Mouse (Mus musculus) liver, embryonic 15.5 days (tissue): ENCODE results near the gene Nos3. TPM values are rescaled to one million over a fixed set of nuclear protein-coding genes. Genes with fewer than 3 reads are reported as not detected.
A peak's percentile ranks its signal among the peaks of the same experiment; 100 is the strongest.

Experiments
- ATAC-seq: fragments of 200-750 bp; cut with Nextera tagmentation; 2 replicates; pipeline ENCODE4 v1.8.0; 2017; ENCODE audit warnings: moderate number of reproducible peaks, mild to moderate bottlenecking, moderate library complexity; ENCODE audit not compliant: insufficient read depth
- H3K27ac ChIP-seq: fragments of 300-500 bp; sonication (generic); replicated peaks from 2 replicates; pipeline ENCODE4 v1.5.1; 2015; ENCODE audit warnings: mild to moderate bottlenecking, inconsistent platforms
- H3K27me3 ChIP-seq: fragments of 300-500 bp; sonication (generic); 2 replicates; pipeline ENCODE4 v1.6.1; 2015; ENCODE audit warnings: mild to moderate bottlenecking, inconsistent platforms
- H3K36me3 ChIP-seq: fragments of 300-500 bp; sonication (generic); replicated peaks from 2 replicates; pipeline ENCODE4 v1.6.1; 2015; ENCODE audit warnings: moderate library complexity, mild to moderate bottlenecking, inconsistent platforms
- H3K4me1 ChIP-seq: fragments of 300-500 bp; sonication (generic); replicated peaks from 2 replicates; pipeline ENCODE4 v1.6.1; 2015; ENCODE audit warnings: inconsistent platforms
- H3K4me2 ChIP-seq: fragments of 300-500 bp; sonication (generic); 2 replicates; pipeline ENCODE4 v1.6.1; 2015; ENCODE audit warnings: moderate library complexity, mild to moderate bottlenecking, inconsistent platforms
- H3K4me3 ChIP-seq: fragments of 300-500 bp; sonication (generic); replicated peaks from 2 replicates; pipeline ENCODE4 v1.5.1; 2015; ENCODE audit warnings: mild to moderate bottlenecking, inconsistent platforms
- H3K9ac ChIP-seq: fragments of 300-500 bp; sonication (generic); 2 replicates; pipeline ENCODE4 v1.6.1; 2015; ENCODE audit warnings: moderate library complexity, mild to moderate bottlenecking, inconsistent platforms
- H3K9me3 ChIP-seq: fragments of 300-500 bp; sonication (generic); replicated peaks from 2 replicates; pipeline ENCODE4 v1.6.1; 2016; ENCODE audit warnings: inconsistent platforms
- WGBS: fragments of 180-500 bp; shearing (Covaris S2); methylation state at CpG from one replicate; pipeline ENCODE4 v1.1.7; 2015; ENCODE audit warnings: mixed read lengths; ENCODE audit not compliant: insufficient replicate concordance; 5-methylcytosine and 5-hydroxymethylcytosine counted together
- polyA plus RNA-seq: library from polyadenylated mRNA; unstranded; fragments of >200 nt; fragmentation: Nextera tagmentation; extraction: Ambion mirVana; gene quantifications from 2 replicates; pipeline ENCODE4 v1.2.1, GENCODE M21; 2015

Gene Nos3
- polyA plus RNA-seq, 1 experiment from 2014 or later, result 2.1 TPM

GRCm38 (mm10) chr5:24378700-24379099 is 14.1 kb downstream of the Nos3 start:
- H3K9ac ChIP-seq, result no peak overlapping the region
- H3K4me1 ChIP-seq, result peaks cover 12% of the 10 kb centered on the region
- no peak overlapping the region for H3K4me2 ChIP-seq
- H3K36me3 ChIP-seq, result no peaks in the 10 kb centered on the region
- H3K4me3 ChIP-seq, result no peak overlapping the region
- H3K27ac ChIP-seq, result no peak overlapping the region
- no peaks in the 10 kb centered on the region for H3K9me3 ChIP-seq
- H3K27me3 ChIP-seq, result peaks cover 11% of the 10 kb centered on the region; the same call in 1 of the 2 replicates
- 57% methylated on average over 2 of the region's 2 CpGs for WGBS
- ATAC-seq, result no peak

- Histone ChIP-seq H3K4me3 (no peak overlapping the region), H3K36me3 (no peaks in the 10 kb centered on the region), H3K27ac (no peak overlapping the region), H3K4me2 (no peak overlapping the region), H3K9me3 (no peaks in the 10 kb centered on the region), H3K4me1 (peaks cover 20% of the 10 kb centered on the region), H3K9ac (no peak overlapping the region), H3K27me3 (peaks cover 13% of the 10 kb centered on the region; the same call in 1 of the 2 replicates)
- WGBS, result 75% methylated on average over 4 of the region's 4 CpGs
- ATAC-seq, result no peak
Measured at GRCm38 (mm10) chr5:24379501-24379900, 14.9 kb downstream of the Nos3 start.

- 54% methylated on average over 4 of the region's 4 CpGs for WGBS
- Histone ChIP-seq H3K4me1 (peaks cover 24% of the 10 kb centered on the region), H3K27me3 (peaks cover 23% of the 10 kb centered on the region), H3K4me3 (no peak overlapping the region), H3K4me2 (no peak overlapping the region), H3K36me3 (no peaks in the 10 kb centered on the region), H3K9ac (no peak overlapping the region), H3K9me3 (no peaks in the 10 kb centered on the region), H3K27ac (no peak overlapping the region)
- ATAC-seq, result no peak
Measured at GRCm38 (mm10) chr5:24380499-24380898, 15.9 kb downstream of the Nos3 start.

- Histone ChIP-seq H3K4me2 (no peak overlapping the region), H3K9ac (no peak overlapping the region), H3K4me3 (no peak overlapping the region), H3K9me3 (no peaks in the 10 kb centered on the region), H3K4me1 (peaks cover 24% of the 10 kb centered on the region), H3K27ac (no peak overlapping the region), H3K36me3 (no peaks in the 10 kb centered on the region), H3K27me3 (peaks cover 33% of the 10 kb centered on the region)
- ATAC-seq, result no peak
- 54% methylated on average over 6 of the region's 6 CpGs for WGBS
Measured at GRCm38 (mm10) chr5:24381486-24381885, 16.9 kb downstream of the Nos3 start.

GRCm38 (mm10) chr5:24381988-24382387 is 17.4 kb downstream of the Nos3 start:
- WGBS, result 48% methylated on average over 2 of the region's 2 CpGs
- ATAC-seq, result no peak
- Histone ChIP-seq H3K9ac (no peak overlapping the region), H3K4me2 (no peak overlapping the region), H3K27ac (no peak overlapping the region), H3K36me3 (no peaks in the 10 kb centered on the region), H3K4me3 (no peak overlapping the region), H3K4me1 (peaks cover 24% of the 10 kb centered on the region), H3K9me3 (no peaks in the 10 kb centered on the region), H3K27me3 (peaks cover 38% of the 10 kb centered on the region)

- no peaks in the 10 kb centered on the region for H3K9me3 ChIP-seq
- peak; percentile 89 for ATAC-seq
- no peaks in the 10 kb centered on the region for H3K36me3 ChIP-seq
- H3K4me2 ChIP-seq, result peak overlapping the region; percentile 89
- peaks cover 42% of the 10 kb centered on the region for H3K27me3 ChIP-seq
- peak overlapping the region; percentile 47 for H3K9ac ChIP-seq
- peaks cover 35% of the 10 kb centered on the region for H3K4me1 ChIP-seq
- 0 out of 2 replicates have a peak overlapping the region, but pooled peaks have one; percentile 8 for H3K27ac ChIP-seq
- WGBS, result 3% methylated on average over 34 of the region's 34 CpGs
- peak overlapping the region; percentile 62 for H3K4me3 ChIP-seq
Measured at GRCm38 (mm10) chr5:24383026-24383859, 18.6 kb downstream of the Nos3 start.

- H3K27ac ChIP-seq, result no peak overlapping the region
- 31% methylated on average over 6 of the region's 6 CpGs for WGBS
- no peak overlapping the region for H3K4me2 ChIP-seq
Measured at GRCm38 (mm10) chr5:24384407-24384806, 19.8 kb downstream of the Nos3 start.

GRCm38 (mm10) chr5:24385374-24385773 is 20.8 kb downstream of the Nos3 start:
- Histone ChIP-seq H3K4me1 (peaks cover 50% of the 10 kb centered on the region), H3K9ac (no peak overlapping the region)

More at GRCm38 (mm10) chr5:24384407-24384806, 19.8 kb downstream of the Nos3 start:
- no peak overlapping the region for H3K4me3 ChIP-seq
- H3K36me3 ChIP-seq, result no peaks in the 10 kb centered on the region
- H3K9ac ChIP-seq, result no peak overlapping the region
- H3K9me3 ChIP-seq, result no peaks in the 10 kb centered on the region
- peaks cover 43% of the 10 kb centered on the region for H3K4me1 ChIP-seq
- peaks cover 50% of the 10 kb centered on the region for H3K27me3 ChIP-seq
- ATAC-seq, result no peak

GRCm38 (mm10) chr5:24385887-24386550 is 21.4 kb downstream of the Nos3 start:
- H3K4me3 ChIP-seq, result no peak overlapping the region
- no peaks in the 10 kb centered on the region for H3K36me3 ChIP-seq
- H3K4me2 ChIP-seq, result no peak overlapping the region
- WGBS, result 65% methylated on average over 10 of the region's 10 CpGs
- no peaks in the 10 kb centered on the region for H3K9me3 ChIP-seq
- peaks cover 50% of the 10 kb centered on the region for H3K4me1 ChIP-seq
- H3K27me3 ChIP-seq, result peaks cover 50% of the 10 kb centered on the region
- H3K9ac ChIP-seq, result no peak overlapping the region
- ATAC-seq, result no peak
- H3K27ac ChIP-seq, result no peak overlapping the region

More at GRCm38 (mm10) chr5:24385374-24385773, 20.8 kb downstream of the Nos3 start:
- no peak overlapping the region for H3K4me2 ChIP-seq
- WGBS, result 65% methylated on average over 5 of the region's 5 CpGs
- H3K27me3 ChIP-seq, result peaks cover 50% of the 10 kb centered on the region
- ATAC-seq, result no peak
- no peaks in the 10 kb centered on the region for H3K9me3 ChIP-seq
- H3K27ac ChIP-seq, result no peak overlapping the region
- H3K36me3 ChIP-seq, result no peaks in the 10 kb centered on the region
- H3K4me3 ChIP-seq, result no peak overlapping the region

GRCm38 (mm10) chr5:24387264-24388241 is 22.9 kb downstream of the Nos3 start:
- peak overlapping the region; percentile 32; the same call in 1 of the 2 replicates for H3K9ac ChIP-seq
- no peaks in the 10 kb centered on the region for H3K9me3 ChIP-seq
- peaks cover 50% of the 10 kb centered on the region for H3K27me3 ChIP-seq
- H3K4me1 ChIP-seq, result peaks cover 49% of the 10 kb centered on the region
- H3K4me3 ChIP-seq, result peak overlapping the region; percentile 46
- H3K27ac ChIP-seq, result no peak overlapping the region
- 1% methylated on average over 73 of the region's 73 CpGs for WGBS
- ATAC-seq, result 0 out of 2 replicates have a peak, but pooled peaks have one; percentile 3
- H3K4me2 ChIP-seq, result peak overlapping the region; percentile 73
- H3K36me3 ChIP-seq, result no peaks in the 10 kb centered on the region
